ENCODE assay signal across 9 mouse cellular contexts in genomic region chr2:164006932-164007331, GRCm38 (mm10). TPM values are rescaled to one million over a fixed set of nuclear protein-coding genes. Genes with fewer than 3 reads are reported as not detected.
DNase-seq lines count a peak whose midpoint lies in the region; ATAC-seq lines count a peak whose summit lies in the region.
"Had no signal": no experiment of that assay in that cellular context is flagged by ENCODE, and none has a peak within 500 bp of the region (broad histone marks: within the 10 kb centered on the region; RNA-seq: fewer than 3 reads in every experiment).

No protein-coding gene starts in this region.

- peak; percentile 53 for DNase-seq in adrenal gland, postnatal 14 days
- no peak for DNase-seq in adrenal gland, postnatal 25 days
- DNase-seq in kidney, adult 18-20 months = peak; percentile 58
- DNase-seq in lung, postnatal 25 days (ENCODE audit: low spot score) = peak; percentile 54
- DNase-seq in layer of hippocampus, postnatal 14 days (ENCODE audit: low spot score in 2 of 2) = no peak
- DNase-seq in retina, embryonic 14.5 days (ENCODE audit: low spot score) = no peak

- no peaks in the 10 kb centered on the region for H3K9me3 ChIP-seq in hindbrain, embryonic 12.5 days (replicated peaks)

- H3K4me3 ChIP-seq in hindbrain, embryonic 12.5 days = no peak overlapping the region
- H3K4me3 ChIP-seq: erythroblast, embryonic 14.5 days had no signal

- no peaks in the 10 kb centered on the region for H3K27me3 ChIP-seq in hindbrain, embryonic 12.5 days

- no peak overlapping the region for H3K9ac ChIP-seq in hindbrain, embryonic 12.5 days

- WGBS in hindbrain, embryonic 12.5 days = 70% methylated on average over 10 of the region's 10 CpGs

- H3K36me3 ChIP-seq in hindbrain, embryonic 12.5 days = peaks cover 6% of the 10 kb centered on the region; the same call in 1 of the 2 replicates

- no peak overlapping the region for H3K4me2 ChIP-seq in hindbrain, embryonic 12.5 days (replicated peaks)

- no peak overlapping the region for H3K27ac ChIP-seq in hindbrain, embryonic 12.5 days

- peak; percentile 81 for ATAC-seq in activated CD4-positive, CD25-positive, alpha-beta regulatory T cell, adult 4 months
- no peak for ATAC-seq in hindbrain, embryonic 12.5 days (ENCODE audit: low FRiP score)

- H3K4me1 ChIP-seq in hindbrain, embryonic 12.5 days = peaks cover 17% of the 10 kb centered on the region

RNA-seq across cellular contexts. Expression of gene Ywhab, which starts 12.2 kb away (rescaled TPM):
- total RNA-seq in adrenal gland, postnatal 14 days (2021) = 244 and 254 TPM in 2 replicates
- 241 TPM in 2 replicates for total RNA-seq in adrenal gland, postnatal 25 days (2021)
- 10 to 100 TPM; 80.9 to 82.3 TPM for polyA plus RNA-seq in activated CD4-positive, CD25-positive, alpha-beta regulatory T cell, adult 4 months (2017; shearing (Covaris generic))
- 355 and 373 TPM in 2 replicates for polyA plus RNA-seq in hindbrain, embryonic 12.5 days (2016; fragmentation: Nextera tagmentation; extraction: Ambion mirVana)
- 100 to 1,000 TPM; 573 to 578 TPM for total RNA-seq in layer of hippocampus, postnatal 14 days (2021)

RNA-seq across cellular contexts. Expression of gene Pabpc1l, which starts 18.3 kb away (rescaled TPM):
- total RNA-seq in adrenal gland, postnatal 14 days (2021) = 1.0 and 2.9 TPM in 2 replicates
- total RNA-seq in adrenal gland, postnatal 25 days (2021) = 0.48 and 2.2 TPM in 2 replicates
- 1 to 10 TPM; 2.9 to 4.1 TPM for polyA plus RNA-seq in activated CD4-positive, CD25-positive, alpha-beta regulatory T cell, adult 4 months (2017; shearing (Covaris generic))
- 2.3 and 2.9 TPM in 2 replicates for polyA plus RNA-seq in hindbrain, embryonic 12.5 days (2016; fragmentation: Nextera tagmentation; extraction: Ambion mirVana)
- 1 to 10 TPM in 1 of 2 experiments, under 1 TPM in 1; 0.69 to 1.7 TPM for total RNA-seq in layer of hippocampus, postnatal 14 days (2021)

Comparison
In these comparisons a context has a peak if more than half of its experiments do, and no peak if none do; other contexts are left out.
1. DNase-seq: peak in adrenal gland, postnatal 14 days (single experiment), kidney, adult 18-20 months (single experiment) and lung, postnatal 25 days (single experiment); none in adrenal gland, postnatal 25 days (single experiment), layer of hippocampus, postnatal 14 days (0 of 2) and retina, embryonic 14.5 days (single experiment).